Mouse (Mus musculus) CD8-positive naive resting alpha-beta T cell, adult 2 months (primary cell): ENCODE results near the gene Pold1.

Source experiments
- DNase-seq, 2 experiments: peaks; one replicate each; pipeline ENCODE4 v3.0.0; 2022; ENCODE audit warnings: low read depth in 2 of 2, low spot score in 2 of 2

Gene Pold1

DNA sequence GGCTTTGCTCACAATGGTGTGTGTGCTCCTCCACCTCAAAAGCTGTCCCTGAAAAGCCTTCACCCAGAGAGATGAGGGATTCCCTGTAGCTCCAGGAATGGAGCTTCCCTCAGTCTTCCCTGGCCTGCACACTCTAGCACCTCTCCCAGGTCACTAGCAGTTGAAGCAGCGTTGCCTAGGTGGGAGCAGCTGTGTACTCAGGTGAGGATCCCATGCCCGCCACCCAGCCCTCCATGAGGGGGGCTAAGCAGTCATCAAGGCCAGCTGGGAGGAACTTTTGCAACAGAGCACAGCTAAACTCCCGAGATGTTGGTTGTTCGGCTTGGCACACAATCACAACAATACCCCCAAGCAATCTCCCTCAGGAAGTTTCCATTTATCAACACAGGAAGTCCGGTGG is 34.1 kb upstream of the Pold1 start:
- no peak for DNase-seq

DNA sequence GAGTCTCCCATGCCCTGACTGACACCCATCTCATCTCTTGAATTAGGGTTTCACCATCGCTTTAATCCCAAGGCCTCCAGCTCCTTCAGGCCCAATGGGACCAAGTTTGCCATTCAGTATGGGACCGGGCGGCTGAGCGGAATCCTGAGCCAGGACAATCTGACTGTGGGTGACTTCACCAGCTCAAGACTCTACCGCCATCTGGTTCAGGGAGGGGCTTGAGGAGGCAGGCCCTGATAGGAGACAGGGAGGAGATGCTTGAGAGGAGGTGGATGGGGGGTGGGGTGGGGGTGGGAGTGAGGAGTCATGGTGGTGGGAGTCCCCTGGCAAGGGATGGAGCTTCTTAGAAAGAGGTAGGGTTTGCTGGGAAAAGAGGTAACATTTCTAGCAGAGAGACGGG is 33.0 kb upstream of the Pold1 start:
- DNase-seq, result no peak

DNA sequence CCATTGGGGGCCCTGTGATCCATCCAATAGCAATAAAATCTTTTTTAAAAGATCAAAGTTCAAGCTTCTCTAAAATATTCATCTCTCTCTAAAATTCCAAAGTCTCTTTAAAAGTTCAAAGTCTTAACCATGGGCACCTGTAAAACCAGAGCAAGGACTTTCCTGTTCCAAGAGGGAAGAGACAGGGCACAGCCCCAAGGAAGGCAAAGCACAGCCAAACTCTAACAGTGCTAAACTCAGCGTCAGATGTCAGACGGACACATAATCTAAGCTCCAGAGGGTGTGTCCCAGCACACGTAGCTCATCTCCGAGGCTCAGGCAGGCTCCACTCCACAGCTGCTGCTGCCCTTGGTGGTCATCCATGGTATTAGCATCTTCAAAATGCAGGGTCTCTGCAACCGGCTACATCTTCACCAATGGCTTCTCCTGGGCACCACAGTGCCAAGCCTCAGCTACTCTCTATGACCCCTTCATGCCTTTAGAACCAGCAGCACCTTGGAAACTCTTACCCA is 27.7 kb upstream of the Pold1 start:
- DNase-seq, result no peak

DNA sequence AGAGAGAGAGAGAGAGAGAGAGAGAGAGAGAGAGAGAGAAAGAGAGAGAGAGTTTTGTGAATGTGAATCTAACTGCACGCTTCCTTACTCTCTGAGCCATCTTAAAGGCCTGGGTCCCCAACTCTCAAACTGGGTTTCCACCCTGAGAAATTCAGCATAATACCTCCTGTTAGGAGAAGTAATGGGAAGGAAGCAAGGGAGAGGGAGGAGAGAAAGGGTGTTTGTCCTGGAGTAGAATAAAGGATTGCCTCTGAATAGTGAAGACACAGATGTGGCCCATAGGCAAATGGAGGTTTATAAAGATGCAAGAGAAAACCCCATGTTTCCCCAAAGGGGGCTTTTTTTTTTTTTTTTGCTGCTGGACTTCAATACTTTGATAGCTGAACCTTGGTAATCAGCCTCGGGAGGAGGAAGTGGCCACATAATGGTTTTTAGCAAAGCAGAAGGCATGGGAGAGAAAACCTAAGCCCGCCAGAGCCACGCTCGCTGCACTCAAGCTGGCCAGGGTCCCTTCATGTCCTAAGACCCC is 24.4 kb upstream of the Pold1 start:
- no peak for DNase-seq

DNA sequence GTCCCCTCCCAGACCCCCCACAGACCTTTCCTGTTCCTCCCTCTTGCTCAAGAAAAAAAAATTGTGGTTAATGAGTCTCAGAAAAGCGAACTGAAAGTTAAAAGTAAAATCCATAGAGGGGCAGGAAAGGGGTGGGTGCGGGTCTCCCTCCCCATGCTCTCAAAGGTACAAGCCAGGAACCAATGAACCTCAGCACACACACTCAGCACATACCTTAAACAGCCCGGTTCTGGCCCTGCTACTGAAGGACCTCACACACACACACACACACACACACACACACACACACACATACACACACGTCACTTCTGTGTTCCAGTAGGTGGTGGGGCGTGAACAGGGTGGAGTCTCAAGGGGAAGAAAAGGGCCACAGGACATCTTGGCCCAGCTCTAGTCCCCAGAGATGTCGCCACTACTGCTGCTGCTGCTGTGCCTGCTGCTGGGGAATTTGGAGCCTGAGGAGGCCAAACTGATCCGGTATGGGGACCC is 23.6 kb upstream of the Pold1 start, which contains the start of gene Napsa:
Napsa (plus strand) TSS at position 168 of the 489 bp plus-strand sequence.
- no peak for DNase-seq

DNA sequence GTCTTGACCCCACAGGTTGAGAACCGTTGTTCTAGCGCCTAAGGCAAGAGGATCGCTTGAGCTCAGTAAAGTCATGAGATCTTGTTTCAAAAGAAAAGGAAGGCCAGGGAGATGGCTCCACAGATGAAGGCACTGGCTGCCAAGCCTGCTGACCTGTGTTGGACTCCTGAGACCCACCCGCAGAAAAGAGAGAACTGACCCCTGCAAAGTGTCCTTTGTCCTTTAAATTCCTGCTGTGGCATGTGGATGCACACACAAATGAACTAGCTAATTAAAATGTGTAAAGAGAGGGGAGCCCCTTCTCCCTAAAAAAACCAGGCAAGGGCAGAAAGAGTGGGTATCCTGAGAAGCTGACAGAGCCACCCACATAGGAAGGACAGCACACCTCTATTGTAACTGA is 23.2 kb upstream of the Pold1 start:
- DNase-seq, result no peak

DNA sequence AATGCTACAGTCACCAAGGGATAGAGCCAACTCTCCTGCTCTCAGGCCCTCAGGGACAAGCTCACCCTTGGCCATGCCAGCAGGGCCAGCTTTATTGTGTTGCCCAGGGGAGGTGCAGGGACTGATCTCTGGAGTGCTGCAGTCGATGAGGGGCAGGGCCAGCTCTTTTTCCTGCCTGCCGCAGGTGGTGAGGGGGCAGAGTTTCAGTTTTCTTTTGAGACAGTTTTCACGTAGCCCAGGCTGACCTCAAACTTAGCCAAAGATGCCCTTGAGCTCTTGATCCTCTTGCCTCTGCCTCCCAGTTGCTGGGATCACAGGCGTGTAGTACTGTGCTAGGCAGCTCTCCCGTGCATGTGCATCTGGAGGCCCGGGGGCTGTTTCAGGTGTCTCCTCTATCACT is 22.3 kb upstream of the Pold1 start:
- DNase-seq, result no peak

DNA sequence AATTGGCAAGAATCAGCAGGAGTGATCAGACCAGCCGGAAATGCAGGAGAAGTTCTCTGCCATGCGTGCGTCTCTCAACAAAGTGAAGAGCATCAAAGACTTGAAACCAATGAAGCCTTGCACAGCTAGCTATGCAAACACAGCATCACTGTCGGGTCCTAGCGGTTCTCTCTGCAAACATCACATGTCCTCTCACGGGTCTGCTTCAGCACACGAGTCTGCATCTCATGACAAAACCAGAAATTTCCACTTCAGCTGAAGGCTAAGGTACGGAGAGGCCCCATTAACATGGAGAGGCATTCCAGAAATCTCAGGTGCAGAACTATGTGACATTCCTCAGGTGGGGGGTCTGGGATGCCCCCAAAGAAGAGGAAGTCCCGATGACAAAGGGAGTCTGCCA is 20.2 kb upstream of the Pold1 start:
- no peak for DNase-seq

DNA sequence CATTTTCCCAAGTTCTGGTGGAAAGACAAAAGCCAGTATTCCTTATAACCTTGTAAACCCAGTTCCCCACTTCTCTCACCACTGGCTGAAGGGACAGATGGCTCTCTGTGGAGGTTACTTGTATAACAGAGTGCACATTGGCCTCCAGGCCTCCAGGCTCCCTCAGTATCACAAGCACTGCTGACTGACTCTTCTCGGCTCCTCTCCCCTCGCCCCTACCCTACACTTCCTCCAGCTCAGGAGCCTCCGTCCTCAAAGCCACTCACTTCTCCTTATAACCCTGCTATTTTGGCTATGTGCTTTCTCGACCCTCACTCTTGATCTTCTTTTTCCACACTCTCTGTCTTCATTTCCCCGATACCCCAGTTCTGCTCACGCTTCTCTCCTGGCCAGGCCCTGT is 16.8 kb upstream of the Pold1 start:
- DNase-seq, result no peak

DNA sequence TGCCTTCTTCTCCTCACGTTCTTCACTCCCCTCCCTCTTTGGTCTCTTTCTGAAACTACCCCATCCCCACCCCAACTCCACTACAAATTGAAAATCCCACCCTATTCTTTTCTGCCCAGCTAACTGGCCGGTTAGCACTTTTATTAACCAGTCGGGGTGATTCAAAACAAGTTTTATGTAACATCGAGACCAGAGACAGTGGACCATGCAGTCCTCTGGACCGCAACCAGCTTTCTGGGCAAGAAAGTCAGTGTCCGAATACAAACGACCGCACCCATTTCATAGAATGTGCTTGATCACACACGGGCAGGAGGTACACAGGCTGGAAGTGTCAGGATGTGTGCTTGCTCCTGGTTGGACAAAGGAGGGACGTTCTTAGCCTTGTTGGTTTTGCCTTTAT is 15.8 kb upstream of the Pold1 start:
- DNase-seq, result no peak

DNA sequence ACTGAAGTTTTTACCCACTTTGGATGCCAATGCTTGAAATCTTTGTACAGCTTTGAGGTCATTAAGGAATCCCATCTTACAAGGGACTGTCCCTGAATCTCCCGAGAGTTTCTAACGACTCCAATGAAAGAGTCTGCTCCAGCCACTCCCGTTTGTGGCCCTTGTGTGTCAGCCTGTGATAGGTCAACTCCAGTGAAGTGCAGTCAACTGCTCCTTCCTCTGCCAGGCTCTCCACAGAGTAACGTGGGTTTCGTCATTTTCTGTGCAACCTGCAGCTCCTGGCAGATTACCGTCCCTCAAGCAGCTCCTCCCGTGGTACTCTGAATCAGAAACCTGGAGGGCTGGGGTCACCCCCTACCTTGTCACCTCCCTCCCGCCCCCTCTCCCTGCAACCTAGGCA is 14.6 kb upstream of the Pold1 start:
- DNase-seq, result no peak

DNA sequence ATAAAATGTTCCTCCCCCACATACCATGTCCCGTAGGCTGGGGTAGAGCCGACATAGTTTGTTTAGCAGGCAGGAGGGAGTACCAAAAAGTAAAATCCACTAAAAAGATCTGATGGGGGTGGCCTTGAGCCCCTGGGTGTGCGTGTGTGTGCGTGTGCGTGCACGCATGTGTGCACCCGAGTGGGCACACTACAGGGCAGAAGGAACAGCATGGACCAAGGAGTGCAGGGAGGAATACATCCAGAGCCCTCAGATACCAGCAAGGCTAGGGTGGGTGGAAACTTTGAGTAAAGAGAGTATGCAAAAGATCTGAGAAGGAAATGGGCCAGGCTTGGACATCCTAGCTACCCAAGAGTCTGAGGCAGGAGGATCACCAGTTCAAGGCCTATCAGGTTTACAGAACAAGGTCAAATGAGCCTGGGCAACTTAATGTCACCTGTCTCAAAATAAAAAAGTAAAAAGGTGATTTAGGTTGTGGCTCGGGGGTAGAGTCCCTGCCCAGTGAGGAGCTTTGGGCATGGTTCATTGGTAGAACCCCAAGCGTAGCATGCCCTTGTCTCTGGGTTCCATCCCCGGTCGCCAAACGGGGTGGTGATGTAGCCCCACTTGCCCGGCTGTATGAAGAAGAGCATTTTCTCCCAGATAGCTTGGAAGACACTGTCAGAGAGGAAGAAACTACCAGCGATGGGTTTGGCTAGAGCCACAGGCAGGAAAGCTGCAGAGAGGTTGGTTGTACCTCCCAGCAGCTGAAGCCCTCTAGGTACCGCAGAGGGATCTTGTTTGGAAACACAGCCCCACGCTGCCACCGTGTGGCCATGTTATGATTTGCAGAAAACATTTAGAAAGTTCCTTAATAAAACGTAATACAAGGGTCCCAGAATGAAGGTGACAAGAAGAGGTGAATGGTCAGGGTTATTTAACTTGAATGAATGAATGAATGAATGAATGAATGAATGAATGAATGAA is 12.1 kb upstream of the Pold1 start:
- peak; percentile 66 to 85 for DNase-seq

DNA sequence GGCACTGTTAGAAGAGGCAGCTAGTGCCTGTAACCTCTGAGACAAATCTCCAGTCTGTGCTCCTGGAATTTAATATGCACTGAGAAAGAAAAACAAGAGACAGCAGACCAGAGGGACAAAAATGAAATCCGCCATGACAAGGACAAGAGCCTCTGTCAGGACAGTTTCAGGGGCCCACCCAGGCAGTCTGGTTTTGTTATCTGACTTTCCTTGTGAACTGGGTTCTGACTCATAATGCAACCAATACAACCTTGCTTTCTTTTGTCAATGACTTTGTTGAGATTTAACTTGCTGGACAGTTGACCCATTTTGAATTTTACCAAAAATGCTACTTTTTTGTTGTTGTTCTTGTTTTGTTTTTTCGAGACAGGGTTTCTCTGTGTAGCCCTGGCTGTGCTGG is 9.0 kb upstream of the Pold1 start:
- DNase-seq, result no peak

DNA sequence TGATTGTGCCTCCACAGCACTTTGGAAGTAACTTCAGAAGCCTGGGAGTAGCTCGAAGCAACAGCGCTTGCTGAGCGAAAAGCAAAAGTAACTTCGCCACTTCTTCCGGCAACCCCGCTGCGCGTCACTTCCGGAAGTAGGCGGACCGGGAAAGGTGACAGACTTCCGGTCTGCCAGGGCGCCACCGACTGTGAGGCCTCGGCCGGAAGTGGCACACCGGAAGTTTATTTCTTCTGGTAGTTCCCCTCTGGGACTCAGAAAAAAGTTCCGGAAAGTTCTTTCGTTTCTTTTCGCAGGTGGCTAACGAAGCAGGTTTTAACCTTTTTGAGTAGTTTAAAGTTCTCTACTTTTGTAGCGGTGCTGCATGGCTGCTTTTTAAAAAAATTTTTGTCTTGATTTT is 5.2 kb upstream of the Pold1 start, which contains the start of gene Nr1h2:
Nr1h2 (minus strand) TSS at position 126 of the 400 bp plus-strand sequence.
- peak; percentile 95 to 96 for DNase-seq

DNA sequence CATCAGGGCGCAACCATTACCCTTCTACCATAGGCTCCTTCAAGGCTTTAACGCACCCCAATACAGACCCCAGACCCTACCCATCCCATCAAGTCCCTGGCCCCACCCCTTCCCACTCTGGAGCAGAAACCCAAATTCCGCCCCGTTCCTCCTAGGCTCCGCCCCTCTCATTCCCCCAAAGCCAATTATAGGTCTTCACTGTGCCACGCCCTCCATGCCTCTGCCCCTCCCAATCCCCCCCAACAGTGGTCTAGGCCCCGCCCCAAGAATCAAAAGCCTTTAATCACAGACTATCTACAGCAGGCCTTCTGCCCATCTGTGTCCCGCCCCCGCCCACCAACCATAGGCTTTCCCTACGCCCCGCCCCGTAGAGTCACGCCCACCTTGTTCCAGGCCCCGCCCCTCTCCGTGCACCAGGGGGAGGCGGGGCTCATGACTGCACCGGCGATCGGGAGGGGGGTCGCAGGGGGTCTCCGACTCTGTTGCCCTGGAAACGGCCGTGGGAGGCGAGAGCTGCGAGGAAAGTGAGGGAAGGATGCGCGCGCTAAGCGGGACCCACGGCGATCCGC is 4.6 kb upstream of the Pold1 start:
- DNase-seq, result peak; percentile 54 to 74

DNA sequence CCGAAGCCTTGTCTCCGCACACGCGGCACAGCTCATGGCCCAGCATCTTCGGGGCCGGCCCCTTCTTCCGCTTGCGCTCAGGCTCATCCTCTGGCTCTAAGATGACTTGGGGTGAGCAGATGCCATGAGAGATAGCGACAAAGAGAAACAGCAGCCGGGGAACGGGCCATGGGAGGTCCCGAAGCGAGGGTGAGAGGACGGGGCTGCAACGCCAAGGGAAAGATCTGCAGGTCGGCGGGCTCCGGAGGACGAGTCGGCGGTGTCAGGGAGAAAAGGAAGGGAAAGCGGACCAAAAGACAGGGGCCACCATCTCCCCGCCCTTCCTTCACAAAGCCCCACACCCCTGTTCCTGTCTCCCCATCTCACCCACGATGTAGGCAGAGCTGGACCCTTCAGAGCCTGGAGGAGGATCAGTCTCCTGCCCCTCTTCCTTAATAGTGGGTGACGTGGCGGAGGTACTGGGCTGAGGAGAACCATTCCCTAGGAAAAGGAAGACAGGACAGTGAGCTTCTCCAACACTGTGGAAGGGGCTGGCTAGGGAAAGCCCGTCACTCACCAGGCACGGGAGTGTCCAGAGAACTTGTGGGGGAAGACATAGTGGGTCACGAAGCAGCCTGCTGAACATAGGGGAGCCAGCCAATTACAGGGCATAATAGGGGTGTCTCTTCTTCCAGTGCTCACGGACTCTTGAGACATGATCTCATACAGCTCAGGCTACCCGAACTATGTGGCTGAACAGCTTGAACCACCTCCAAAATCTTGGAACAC is 3.7 kb upstream of the Pold1 start:
- no peak for DNase-seq

DNA sequence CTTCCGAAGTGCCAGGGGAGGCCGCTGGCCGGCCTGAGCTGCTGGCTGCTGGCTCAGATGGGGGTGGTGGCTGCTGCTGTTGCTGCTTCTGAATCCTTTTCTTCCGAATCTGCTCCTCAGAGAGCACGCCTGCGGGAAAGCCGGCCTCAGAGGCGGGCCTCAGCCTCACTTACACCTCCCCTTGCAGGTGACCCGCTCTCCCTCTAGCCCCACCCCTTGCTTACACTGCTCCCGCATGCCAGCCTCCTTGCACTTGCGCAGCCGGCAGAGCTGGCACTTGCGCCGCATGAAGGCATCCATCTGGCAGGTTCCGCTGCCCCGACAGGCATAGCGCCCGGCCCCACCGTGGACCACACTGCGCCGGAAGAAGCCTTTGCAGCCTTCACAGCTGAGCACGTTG is 3.1 kb upstream of the Pold1 start:
- DNase-seq, result no peak

DNA sequence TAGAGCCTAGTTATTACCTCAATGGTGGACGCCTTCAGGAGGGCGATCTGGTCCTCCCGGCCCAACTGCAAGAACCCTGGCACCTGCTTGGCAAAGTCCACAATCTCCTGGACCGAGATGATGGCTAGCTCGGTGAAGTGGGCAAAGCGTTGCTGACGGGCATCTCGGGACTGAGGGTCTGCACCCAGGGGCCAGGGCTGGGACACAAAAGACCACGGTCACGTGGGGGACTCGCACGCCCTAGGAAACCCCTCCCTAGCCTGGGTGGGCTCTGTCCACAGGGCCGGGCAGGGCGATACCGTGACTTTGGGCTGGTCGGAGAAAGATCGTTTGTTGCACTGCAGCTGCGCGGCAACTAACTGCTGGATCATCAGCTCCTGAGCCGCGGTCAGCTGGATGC is 2.7 kb upstream of the Pold1 start:
- DNase-seq, result no peak

DNA sequence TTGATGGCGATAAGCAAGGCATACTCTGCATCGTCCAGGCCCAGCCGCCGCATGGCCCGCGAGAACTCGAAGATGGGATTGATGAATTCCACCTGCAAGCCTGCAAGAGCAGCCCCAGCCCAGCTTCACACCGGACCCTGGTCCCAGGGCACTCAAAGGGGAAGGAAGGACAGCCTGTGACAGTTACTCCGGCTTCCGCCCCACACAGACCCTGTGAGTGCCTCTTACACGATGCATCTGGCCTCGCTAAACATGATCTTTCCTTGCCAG is 1.7 kb upstream of the Pold1 start:
- DNase-seq, result no peak

DNA sequence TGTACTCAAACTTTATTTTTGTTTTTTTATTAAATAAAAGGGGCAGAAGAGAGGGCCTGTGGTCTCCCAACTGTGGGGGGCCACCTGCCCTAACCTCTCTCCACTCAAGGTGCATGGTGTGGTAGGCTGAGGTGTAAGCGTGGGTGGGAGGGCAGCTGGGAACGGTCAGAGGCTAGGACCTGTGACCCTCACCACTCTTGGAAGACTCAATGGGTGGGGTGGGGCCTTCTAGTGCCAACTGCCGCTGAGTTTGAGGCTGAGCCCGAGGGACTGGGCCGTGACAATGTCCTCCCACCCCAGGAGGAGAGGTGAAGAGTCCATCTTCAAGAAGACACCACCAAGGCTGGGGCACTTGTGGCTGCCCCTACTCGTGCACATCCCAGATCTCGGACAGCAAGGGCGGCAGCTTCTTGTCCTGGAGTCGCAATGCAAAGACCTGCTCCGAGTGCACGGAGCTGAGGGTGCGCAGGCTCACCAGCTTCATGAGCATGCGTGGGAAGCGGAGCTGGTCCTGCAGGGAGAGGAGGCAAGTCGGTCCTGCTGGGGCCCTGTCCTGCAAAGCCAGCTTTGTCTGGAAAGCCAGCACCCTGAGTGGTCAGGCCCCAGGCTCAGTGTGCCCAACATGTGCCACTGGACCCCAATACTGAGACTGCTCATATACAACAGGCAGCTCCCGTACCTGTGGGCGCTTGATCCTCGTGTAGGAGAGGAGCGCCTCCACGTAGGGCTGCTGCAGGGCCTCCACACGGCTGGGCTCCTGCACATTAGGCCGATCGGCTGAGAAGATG is 1.2 kb upstream of the Pold1 start:
- no peak for DNase-seq

DNA sequence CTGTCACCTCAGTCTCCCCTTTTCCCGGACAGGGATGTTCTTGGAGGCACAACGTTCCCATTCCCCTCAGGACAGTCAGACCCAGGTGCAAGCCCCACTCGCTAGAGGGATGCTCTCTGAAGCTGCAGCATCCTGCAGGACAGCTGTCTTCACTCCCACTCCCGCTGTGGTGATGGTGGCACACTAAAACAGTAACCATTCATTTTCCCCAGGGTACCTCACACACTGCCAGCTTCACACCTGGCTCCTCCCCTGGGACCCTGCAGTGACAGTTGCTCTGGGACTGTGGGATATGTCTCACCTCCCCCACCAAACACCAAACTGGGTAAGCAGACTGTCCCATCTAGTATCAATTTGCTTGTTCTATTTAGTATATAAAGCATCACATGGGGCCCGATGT is 924 bp downstream of the Pold1 start:
- DNase-seq, result no peak
